In genomic region chr1:134345075-134345474, GRCm38 (mm10) we compare ENCODE assay signal across 9 mouse cellular contexts. TPM values are rescaled to one million over a fixed set of nuclear protein-coding genes. Genes with fewer than 3 reads are reported as not detected.
A peak's percentile ranks its signal among the peaks of the same experiment; 100 is the strongest.
DNase-seq lines count a peak whose midpoint lies in the region; ATAC-seq and TF ChIP-seq lines count a peak whose summit lies in the region.
"Had no signal": no experiment of that assay in that cellular context is flagged by ENCODE, and none has a peak within 500 bp of the region (broad histone marks: within the 10 kb centered on the region; RNA-seq: fewer than 3 reads in every experiment).

No protein-coding gene starts in this region.

- TF ChIP-seq CTCF in left cerebral cortex, adult 2 months (IDR thresholded peaks at IDR 0.05): no peak

- intact Hi-C loops in left cerebral cortex, adult 2 months (cut with DNase I): no loop called here
- intact Hi-C loops in left cerebral cortex, postnatal 4 days (cut with DNase I): no loop called here

- H3K4me3 ChIP-seq in left cerebral cortex, adult 2 months: peak overlapping the region; percentile 65; the same call in 1 of the 2 replicates
- H3K4me3 ChIP-seq in forebrain, embryonic 10.5 days: peak overlapping the region; percentile 64
- H3K4me3 ChIP-seq in intestine, embryonic 14.5 days (ENCODE audit: low read depth, low read length): peak overlapping the region; percentile 41
- H3K4me3 ChIP-seq in midbrain, embryonic 16.5 days (ENCODE audit: low read depth, low read length): peak overlapping the region; percentile 67; the same call in 1 of the 2 replicates

- H3K9me3 ChIP-seq in forebrain, embryonic 10.5 days: no peaks in the 10 kb centered on the region
- no peaks in the 10 kb centered on the region for H3K9me3 ChIP-seq in intestine, embryonic 14.5 days (ENCODE audit: control insufficient read depth, low read length)
- no peaks in the 10 kb centered on the region for H3K9me3 ChIP-seq in midbrain, embryonic 16.5 days (replicated peaks; ENCODE audit: control insufficient read depth, low read length, poor library complexity, severe bottlenecking)

- H3K27ac ChIP-seq in left cerebral cortex, adult 2 months: peak overlapping the region; percentile 63; the same call in 1 of the 2 replicates
- H3K27ac ChIP-seq in forebrain, embryonic 10.5 days: peak overlapping the region; percentile 79
- H3K27ac ChIP-seq in intestine, embryonic 14.5 days (ENCODE audit: low read depth): peak overlapping the region; percentile 6; the same call in 1 of the 2 replicates
- peak overlapping the region; percentile 81 for H3K27ac ChIP-seq in midbrain, embryonic 16.5 days (ENCODE audit: low read length)

- peak in 1 of 2 experiments; percentile 8 for DNase-seq in left cerebral cortex, adult 2 months (ENCODE audit: extremely low spot score in 1 of 2, low spot score in 2 of 2)
- DNase-seq in left cerebral cortex, postnatal 4 days: no peak
- DNase-seq in forebrain, embryonic 10.5 days (ENCODE audit: extremely low spot score, low spot score): no peak
- no peak for DNase-seq in intestine, embryonic 14.5 days (ENCODE audit: low spot score)
- DNase-seq in right cerebral cortex, adult 2 months (ENCODE audit: low spot score in 2 of 2): no peak
- DNase-seq in ovary, adult 18-20 months (ENCODE audit: low spot score): no peak
- no peak for DNase-seq in thymus, postnatal 0 days (ENCODE audit: low spot score)

- peaks cover 41% of the 10 kb centered on the region for H3K36me3 ChIP-seq in forebrain, embryonic 10.5 days (replicated peaks)
- H3K36me3 ChIP-seq in intestine, embryonic 14.5 days (ENCODE audit: control insufficient read depth, insufficient read depth, low read length): peaks cover 39% of the 10 kb centered on the region
- peaks cover 18% of the 10 kb centered on the region for H3K36me3 ChIP-seq in midbrain, embryonic 16.5 days (ENCODE audit: control insufficient read depth, insufficient read depth, low read length)

- WGBS in forebrain, embryonic 10.5 days: 75% methylated on average over 4 of the region's 4 CpGs
- WGBS in intestine, embryonic 14.5 days: 70% methylated on average over 4 of the region's 4 CpGs
- 78% methylated on average over 4 of the region's 4 CpGs for WGBS in midbrain, embryonic 16.5 days

- peaks cover 15% of the 10 kb centered on the region for H3K27me3 ChIP-seq in forebrain, embryonic 10.5 days (ENCODE audit: poor library complexity, severe bottlenecking)
- no peaks in the 10 kb centered on the region for H3K27me3 ChIP-seq in intestine, embryonic 14.5 days (replicated peaks; ENCODE audit: control insufficient read depth, insufficient read depth, low read length)
- H3K27me3 ChIP-seq in midbrain, embryonic 16.5 days (ENCODE audit: control insufficient read depth, insufficient read depth, low read depth, low read length): no peaks in the 10 kb centered on the region

- no peak overlapping the region for H3K9ac ChIP-seq in intestine, embryonic 14.5 days (ENCODE audit: low read length)
- peak overlapping the region; percentile 88; the same call in 1 of the 2 replicates for H3K9ac ChIP-seq in midbrain, embryonic 16.5 days (ENCODE audit: low read depth, low read length)

- H3K4me1 ChIP-seq in forebrain, embryonic 10.5 days: peaks cover 16% of the 10 kb centered on the region
- no peaks in the 10 kb centered on the region for H3K4me1 ChIP-seq in intestine, embryonic 14.5 days (replicated peaks; ENCODE audit: control insufficient read depth, insufficient read depth, low read length)
- 0 out of 2 replicates have a peak, but pooled peaks cover 4% of the 10 kb centered on the region for H3K4me1 ChIP-seq in midbrain, embryonic 16.5 days (ENCODE audit: control insufficient read depth, insufficient read depth, low read length)

- H3K4me2 ChIP-seq in intestine, embryonic 14.5 days (ENCODE audit: low read length): peak overlapping the region; percentile 87
- peak overlapping the region; percentile 76 for H3K4me2 ChIP-seq in midbrain, embryonic 16.5 days (ENCODE audit: low read length)

- ATAC-seq in intestine, embryonic 14.5 days (replicated peaks; ENCODE audit: low FRiP score, low TSS enrichment, low read depth): no peak
- no peak for ATAC-seq in midbrain, embryonic 16.5 days

RNA-seq across cellular contexts. Expression of gene Ppfia4, which starts 12.3 kb away (rescaled TPM):
- 10 to 100 TPM; 50.7 to 50.8 TPM for total RNA-seq in left cerebral cortex, adult 2 months (2021)
- total RNA-seq in left cerebral cortex, postnatal 4 days (2021): 10 to 100 TPM; 62.6 to 72.1 TPM
- 1.6 and 2.1 TPM in 2 replicates for polyA plus RNA-seq in forebrain, embryonic 10.5 days (2016; fragmentation: Nextera tagmentation; extraction: Ambion mirVana)
- 4.3 and 4.5 TPM in 2 replicates for polyA plus RNA-seq in intestine, embryonic 14.5 days (2014; fragmentation: Nextera tagmentation; extraction: Ambion mirVana)
- polyA plus RNA-seq in midbrain, embryonic 16.5 days (2015; fragmentation: Nextera tagmentation; extraction: Ambion mirVana): 20.2 and 25.6 TPM in 2 replicates
- polyA plus RNA-seq in thymus, postnatal 0 days (2015; fragmentation: Nextera tagmentation; extraction: Ambion mirVana): 2.1 and 3.2 TPM in 2 replicates

RNA-seq across cellular contexts. Expression of gene Tmem183a, which starts 16.7 kb away (rescaled TPM):
- 10 to 100 TPM; 57.2 to 70.8 TPM for total RNA-seq in left cerebral cortex, adult 2 months (2021)
- total RNA-seq in left cerebral cortex, postnatal 4 days (2021): 100 to 1,000 TPM; 110 to 122 TPM
- polyA plus RNA-seq in forebrain, embryonic 10.5 days (2016; fragmentation: Nextera tagmentation; extraction: Ambion mirVana): 134 and 136 TPM in 2 replicates
- 89.2 and 93.4 TPM in 2 replicates for polyA plus RNA-seq in intestine, embryonic 14.5 days (2014; fragmentation: Nextera tagmentation; extraction: Ambion mirVana)
- polyA plus RNA-seq in midbrain, embryonic 16.5 days (2015; fragmentation: Nextera tagmentation; extraction: Ambion mirVana): 155 and 159 TPM in 2 replicates
- 58.0 and 64.3 TPM in 2 replicates for polyA plus RNA-seq in thymus, postnatal 0 days (2015; fragmentation: Nextera tagmentation; extraction: Ambion mirVana)

RNA-seq across cellular contexts. Expression of gene 4933406M09Rik, which starts 40.7 kb away (rescaled TPM):
- total RNA-seq in left cerebral cortex, adult 2 months (2021): not detected
- total RNA-seq in left cerebral cortex, postnatal 4 days (2021): not detected
- not detected in 2 replicates for polyA plus RNA-seq in forebrain, embryonic 10.5 days (2016; fragmentation: Nextera tagmentation; extraction: Ambion mirVana)
- polyA plus RNA-seq in intestine, embryonic 14.5 days (2014; fragmentation: Nextera tagmentation; extraction: Ambion mirVana): 0.09 TPM in 1 of 2 replicates, not detected in the other
- polyA plus RNA-seq in midbrain, embryonic 16.5 days (2015; fragmentation: Nextera tagmentation; extraction: Ambion mirVana): not detected in 2 replicates
- polyA plus RNA-seq in thymus, postnatal 0 days (2015; fragmentation: Nextera tagmentation; extraction: Ambion mirVana): not detected in 2 replicates
- total RNA-seq: megakaryocyte, adult 5-6 weeks had no signal

RNA-seq across cellular contexts. Expression of gene Myog, which starts 55.3 kb away (rescaled TPM):
- total RNA-seq in left cerebral cortex, adult 2 months (2021): not detected
- not detected for total RNA-seq in left cerebral cortex, postnatal 4 days (2021)
- not detected in 2 replicates for polyA plus RNA-seq in forebrain, embryonic 10.5 days (2016; fragmentation: Nextera tagmentation; extraction: Ambion mirVana)
- polyA plus RNA-seq in intestine, embryonic 14.5 days (2014; fragmentation: Nextera tagmentation; extraction: Ambion mirVana): 0.16 TPM in 1 of 2 replicates, not detected in the other
- 0.13 and 0.14 TPM in 2 replicates for polyA plus RNA-seq in midbrain, embryonic 16.5 days (2015; fragmentation: Nextera tagmentation; extraction: Ambion mirVana)
- 3.0 and 3.5 TPM in 2 replicates for polyA plus RNA-seq in thymus, postnatal 0 days (2015; fragmentation: Nextera tagmentation; extraction: Ambion mirVana)
- total RNA-seq: megakaryocyte, adult 5-6 weeks had no signal

Comparison
In these comparisons a context has a peak if more than half of its experiments do, and no peak if none do; other contexts are left out.
1. H3K27ac ChIP-seq: peak in every context shown above with its lines; median percentile 81 in midbrain, embryonic 16.5 days; 79 in forebrain, embryonic 10.5 days; 63 in left cerebral cortex, adult 2 months; 6 in intestine, embryonic 14.5 days.